Mouse (Mus musculus): ENCODE measurements around the gene Unc119b.

DNA sequence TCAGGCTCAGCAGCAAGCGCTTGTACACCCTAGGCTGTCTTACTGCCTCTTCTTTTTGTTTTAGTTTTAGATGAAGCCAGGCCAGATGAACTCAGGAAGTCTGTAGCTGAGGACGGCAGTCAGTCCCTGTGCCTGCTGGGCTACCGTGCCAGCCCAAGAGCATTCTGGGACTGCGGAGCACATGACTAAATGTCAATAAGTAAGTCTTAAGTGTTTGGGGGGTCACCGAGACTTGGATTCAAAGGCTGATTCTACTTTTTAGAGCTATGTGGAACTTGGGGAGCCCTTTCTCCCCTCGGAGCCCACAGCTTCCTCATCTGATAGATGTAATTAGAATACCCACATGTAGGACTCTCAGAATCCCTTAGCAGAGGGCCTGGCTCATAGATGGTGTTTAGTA lies 25.9 kb upstream of the Unc119b start:
- no peak for TF ChIP-seq GATA1 (IDR thresholded peaks at IDR 0.05; ENCODE audit: borderline replicate concordance, low read length)
- TF ChIP-seq CTCF (IDR thresholded peaks at IDR 0.05; ENCODE audit: low read depth, low read length), result no peak
- TF ChIP-seq TAL1 (conservative IDR thresholded peaks at IDR 0.05; ENCODE audit: low read depth, low read length), result no peak

All from G1E (cell line).